ENCODE assay signal across 24 mouse cellular contexts in the genomic region with DNA sequence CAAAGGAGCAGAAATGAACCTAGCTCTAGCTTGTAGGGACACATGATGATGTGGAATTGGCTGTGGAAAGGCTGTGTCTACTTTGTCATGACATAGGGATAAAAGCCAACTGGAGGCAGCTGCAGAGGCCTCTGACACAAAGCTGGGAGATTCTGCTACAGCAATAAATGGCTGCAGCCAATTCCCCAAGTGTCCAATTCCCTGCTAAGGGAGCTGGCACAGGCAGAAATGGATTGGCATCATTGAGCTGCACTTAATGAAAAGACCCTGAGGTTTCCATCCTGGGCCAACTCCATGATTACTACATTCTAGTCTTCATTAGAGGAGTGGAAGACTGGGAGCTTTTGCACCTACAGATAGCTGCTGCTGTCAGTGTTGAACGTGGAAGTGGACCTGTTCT. TPM values are rescaled to one million over a fixed set of nuclear protein-coding genes. Genes with fewer than 3 reads are reported as not detected.
DNase-seq lines count a peak whose midpoint lies in the region; ATAC-seq and TF ChIP-seq lines count a peak whose summit lies in the region.
"Had no signal": no experiment of that assay in that cellular context is flagged by ENCODE, and none has a peak within 500 bp of the region (broad histone marks: within the 10 kb centered on the region; RNA-seq: fewer than 3 reads in every experiment).

No protein-coding gene starts in this region.

- ATAC-seq in forebrain, embryonic 14.5 days: no peak
- ATAC-seq in forebrain, embryonic 13.5 days: no peak
- ATAC-seq in hindbrain, embryonic 14.5 days (ENCODE audit: low FRiP score): no peak; the same call in 1 of the 2 replicates
- no peak for ATAC-seq in hindbrain, embryonic 11.5 days (ENCODE audit: low FRiP score)
- no peak for ATAC-seq in midbrain, postnatal 0 days (ENCODE audit: low FRiP score)
- ATAC-seq in hindbrain, embryonic 16.5 days: peak; percentile 48; the same call in 1 of the 2 replicates
- ATAC-seq: activated CD4-positive, CD25-positive, alpha-beta regulatory T cell, adult 4 months; intestine, postnatal 0 days; Patski had no signal

- 73% methylated on average over 1 of the region's 1 CpGs for WGBS in forebrain, embryonic 14.5 days
- WGBS in forebrain, embryonic 13.5 days: 82% methylated on average over 1 of the region's 1 CpGs
- WGBS in hindbrain, embryonic 14.5 days: 75% methylated on average over 1 of the region's 1 CpGs
- WGBS in hindbrain, embryonic 11.5 days: 71% methylated on average over 1 of the region's 1 CpGs
- 80% methylated on average over 1 of the region's 1 CpGs for WGBS in midbrain, postnatal 0 days
- WGBS in midbrain, embryonic 10.5 days: 82% methylated on average over 1 of the region's 1 CpGs
- 75% methylated on average over 1 of the region's 1 CpGs for WGBS in hindbrain, embryonic 16.5 days

- TF ChIP-seq CTCF in midbrain, postnatal 0 days (IDR thresholded peaks at IDR 0.05): no peak

- no peaks in the 10 kb centered on the region for H3K27me3 ChIP-seq in forebrain, embryonic 14.5 days (replicated peaks; ENCODE audit: control insufficient read depth, insufficient read depth, low read length)
- H3K27me3 ChIP-seq in forebrain, embryonic 13.5 days: no peaks in the 10 kb centered on the region
- H3K27me3 ChIP-seq in hindbrain, embryonic 14.5 days (ENCODE audit: control insufficient read depth, insufficient read depth, low read length): no peaks in the 10 kb centered on the region
- no peaks in the 10 kb centered on the region for H3K27me3 ChIP-seq in hindbrain, embryonic 11.5 days (ENCODE audit: control insufficient read depth, insufficient read depth, low read length)
- H3K27me3 ChIP-seq in midbrain, postnatal 0 days (ENCODE audit: insufficient read depth, low read length): no peaks in the 10 kb centered on the region
- no peaks in the 10 kb centered on the region; the same call in 1 of the 2 replicates for H3K27me3 ChIP-seq in midbrain, embryonic 10.5 days (ENCODE audit: low read depth, poor library complexity, severe bottlenecking)
- H3K27me3 ChIP-seq in hindbrain, embryonic 16.5 days (replicated peaks; ENCODE audit: control insufficient read depth, insufficient read depth, low read length): no peaks in the 10 kb centered on the region
- H3K27me3 ChIP-seq: CH12.LX; heart, embryonic 13.5 days had no signal

- no peak overlapping the region for H3K4me2 ChIP-seq in forebrain, embryonic 14.5 days (ENCODE audit: low read length)
- no peak overlapping the region for H3K4me2 ChIP-seq in forebrain, embryonic 13.5 days
- H3K4me2 ChIP-seq in hindbrain, embryonic 14.5 days (replicated peaks): no peak overlapping the region
- no peak overlapping the region for H3K4me2 ChIP-seq in hindbrain, embryonic 11.5 days (replicated peaks; ENCODE audit: low read depth, low read length)
- no peak overlapping the region for H3K4me2 ChIP-seq in midbrain, postnatal 0 days (ENCODE audit: low read depth, low read length, poor library complexity, severe bottlenecking)
- no peak overlapping the region for H3K4me2 ChIP-seq in hindbrain, embryonic 16.5 days (ENCODE audit: low read length)
- H3K4me2 ChIP-seq: heart, embryonic 13.5 days had no signal

- H3K9me3 ChIP-seq in forebrain, embryonic 14.5 days (replicated peaks; ENCODE audit: control insufficient read depth, low read length): no peaks in the 10 kb centered on the region
- no peaks in the 10 kb centered on the region for H3K9me3 ChIP-seq in forebrain, embryonic 13.5 days (replicated peaks)
- H3K9me3 ChIP-seq in hindbrain, embryonic 14.5 days (ENCODE audit: control insufficient read depth, low read length): no peaks in the 10 kb centered on the region
- H3K9me3 ChIP-seq in hindbrain, embryonic 11.5 days (ENCODE audit: control insufficient read depth, low read length): no peaks in the 10 kb centered on the region
- no peaks in the 10 kb centered on the region for H3K9me3 ChIP-seq in midbrain, postnatal 0 days (ENCODE audit: low read length)
- H3K9me3 ChIP-seq in midbrain, embryonic 10.5 days (replicated peaks): no peaks in the 10 kb centered on the region
- H3K9me3 ChIP-seq in hindbrain, embryonic 16.5 days (ENCODE audit: control insufficient read depth, low read length): no peaks in the 10 kb centered on the region
- H3K9me3 ChIP-seq: embryonic facial prominence, embryonic 10.5 days; heart, embryonic 13.5 days had no signal

- no peak overlapping the region for H3K9ac ChIP-seq in forebrain, embryonic 14.5 days (ENCODE audit: low read length)
- no peak overlapping the region for H3K9ac ChIP-seq in forebrain, embryonic 13.5 days
- no peak overlapping the region for H3K9ac ChIP-seq in hindbrain, embryonic 14.5 days
- no peak overlapping the region for H3K9ac ChIP-seq in hindbrain, embryonic 11.5 days (ENCODE audit: low read depth, low read length)
- H3K9ac ChIP-seq in midbrain, postnatal 0 days (replicated peaks; ENCODE audit: low read length, poor library complexity, severe bottlenecking): no peak overlapping the region
- H3K9ac ChIP-seq in hindbrain, embryonic 16.5 days (ENCODE audit: low read depth, low read length): no peak overlapping the region
- H3K9ac ChIP-seq: heart, embryonic 13.5 days had no signal

- no peak overlapping the region for H3K4me3 ChIP-seq in forebrain, embryonic 14.5 days (ENCODE audit: low read depth, low read length)
- no peak overlapping the region for H3K4me3 ChIP-seq in forebrain, embryonic 13.5 days
- no peak overlapping the region for H3K4me3 ChIP-seq in hindbrain, embryonic 14.5 days (replicated peaks; ENCODE audit: low read length)
- no peak overlapping the region for H3K4me3 ChIP-seq in hindbrain, embryonic 11.5 days (ENCODE audit: low read depth, low read length)
- H3K4me3 ChIP-seq in midbrain, postnatal 0 days (ENCODE audit: low read depth, low read length): no peak overlapping the region
- H3K4me3 ChIP-seq in midbrain, embryonic 10.5 days: no peak overlapping the region
- no peak overlapping the region for H3K4me3 ChIP-seq in hindbrain, embryonic 16.5 days (ENCODE audit: low read length)
- H3K4me3 ChIP-seq: embryonic facial prominence, embryonic 10.5 days; heart, embryonic 13.5 days had no signal

- DNase-seq in forebrain, embryonic 14.5 days (ENCODE audit: low spot score): peak; percentile 35
- peak; percentile 36 for DNase-seq in hindbrain, embryonic 14.5 days (ENCODE audit: low spot score)
- no peak for DNase-seq in hindbrain, embryonic 11.5 days (ENCODE audit: low spot score)
- DNase-seq in midbrain, postnatal 0 days (ENCODE audit: low spot score): peak; percentile 72
- no peak for DNase-seq in midbrain, embryonic 10.5 days (ENCODE audit: low spot score)
- no peak for DNase-seq in yolk sac, embryonic 10.5 days (ENCODE audit: low spot score)
- DNase-seq: adrenal gland, adult 2 months; adrenal gland, postnatal 25 days; cerebellum, adult 8-10 months; gastrocnemius, postnatal 36 days; heart, adult 11 months; heart, postnatal 36 days; kidney, adult 8-10 months had no signal

- no peaks in the 10 kb centered on the region for H3K4me1 ChIP-seq in forebrain, embryonic 14.5 days (ENCODE audit: control insufficient read depth, insufficient read depth, low read length)
- H3K4me1 ChIP-seq in forebrain, embryonic 13.5 days: peaks cover 6% of the 10 kb centered on the region; the same call in 1 of the 2 replicates
- peaks cover 15% of the 10 kb centered on the region for H3K4me1 ChIP-seq in hindbrain, embryonic 14.5 days (replicated peaks; ENCODE audit: control insufficient read depth, insufficient read depth, low read length)
- no peaks in the 10 kb centered on the region for H3K4me1 ChIP-seq in hindbrain, embryonic 11.5 days (replicated peaks; ENCODE audit: control insufficient read depth, insufficient read depth, low read length)
- no peaks in the 10 kb centered on the region for H3K4me1 ChIP-seq in midbrain, postnatal 0 days (ENCODE audit: insufficient read depth, low read length)
- H3K4me1 ChIP-seq in midbrain, embryonic 10.5 days: peaks cover 9% of the 10 kb centered on the region
- peaks cover 5% of the 10 kb centered on the region for H3K4me1 ChIP-seq in hindbrain, embryonic 16.5 days (ENCODE audit: control insufficient read depth, insufficient read depth, low read depth, low read length)

- H3K36me3 ChIP-seq in forebrain, embryonic 14.5 days (ENCODE audit: control insufficient read depth, insufficient read depth, low read length): no peaks in the 10 kb centered on the region
- no peaks in the 10 kb centered on the region for H3K36me3 ChIP-seq in forebrain, embryonic 13.5 days (ENCODE audit: poor library complexity, severe bottlenecking)
- no peaks in the 10 kb centered on the region for H3K36me3 ChIP-seq in hindbrain, embryonic 14.5 days (replicated peaks; ENCODE audit: control insufficient read depth, insufficient read depth)
- H3K36me3 ChIP-seq in hindbrain, embryonic 11.5 days (ENCODE audit: control insufficient read depth, insufficient read depth, low read length): no peaks in the 10 kb centered on the region
- no peaks in the 10 kb centered on the region for H3K36me3 ChIP-seq in midbrain, postnatal 0 days (ENCODE audit: insufficient read depth, low read length)
- H3K36me3 ChIP-seq in midbrain, embryonic 10.5 days: no peaks in the 10 kb centered on the region
- H3K36me3 ChIP-seq in hindbrain, embryonic 16.5 days (ENCODE audit: control insufficient read depth, insufficient read depth, low read length): no peaks in the 10 kb centered on the region
- H3K36me3 ChIP-seq: embryonic facial prominence, embryonic 10.5 days had no signal

- H3K27ac ChIP-seq in forebrain, embryonic 14.5 days (ENCODE audit: low read depth, low read length): no peak overlapping the region
- no peak overlapping the region for H3K27ac ChIP-seq in forebrain, embryonic 13.5 days
- no peak overlapping the region for H3K27ac ChIP-seq in hindbrain, embryonic 14.5 days
- no peak overlapping the region for H3K27ac ChIP-seq in hindbrain, embryonic 11.5 days (ENCODE audit: low read depth, low read length)
- H3K27ac ChIP-seq in midbrain, postnatal 0 days (ENCODE audit: low read depth, low read length): no peak overlapping the region
- H3K27ac ChIP-seq in midbrain, embryonic 10.5 days (replicated peaks): no peak overlapping the region
- H3K27ac ChIP-seq in hindbrain, embryonic 16.5 days (ENCODE audit: low read depth, low read length): no peak overlapping the region
- H3K27ac ChIP-seq: embryonic facial prominence, embryonic 10.5 days; heart, embryonic 13.5 days had no signal

RNA-seq across cellular contexts. Expression of a gene that starts 44.8 kb away (rescaled TPM):
- not detected in 2 replicates for polyA plus RNA-seq in forebrain, embryonic 14.5 days (2014; fragmentation: Nextera tagmentation; extraction: Ambion mirVana)
- not detected in 2 replicates for polyA plus RNA-seq in forebrain, embryonic 13.5 days (2015; fragmentation: Nextera tagmentation; extraction: Ambion mirVana)
- not detected in 2 replicates for polyA plus RNA-seq in hindbrain, embryonic 14.5 days (2014; fragmentation: Nextera tagmentation; extraction: Ambion mirVana)
- not detected in 2 replicates for polyA plus RNA-seq in hindbrain, embryonic 11.5 days (2014; fragmentation: Nextera tagmentation; extraction: Ambion mirVana)
- total RNA-seq in midbrain, postnatal 0 days (2014; rRNA removed): not detected in 2 replicates
- not detected in 2 replicates for polyA plus RNA-seq in midbrain, postnatal 0 days (2015; fragmentation: Nextera tagmentation; extraction: Ambion mirVana)
- polyA plus RNA-seq in midbrain, embryonic 10.5 days (2016; fragmentation: Nextera tagmentation; extraction: Ambion mirVana): not detected in 2 replicates
- polyA plus RNA-seq in hindbrain, embryonic 16.5 days (2015; fragmentation: Nextera tagmentation; extraction: Ambion mirVana): not detected in 2 replicates
- total RNA-seq: adrenal gland, adult 2 months; adrenal gland, postnatal 25 days; CH12.LX; gastrocnemius, adult 8-10 months; gastrocnemius, postnatal 36 days; heart, postnatal 36 days had no signal
- polyA plus RNA-seq: activated CD4-positive, CD25-positive, alpha-beta regulatory T cell, adult 4 months; adrenal gland, adult 2 months; embryonic facial prominence, embryonic 10.5 days; embryonic facial prominence, embryonic 14.5 days; heart, embryonic 13.5 days; heart, postnatal 0 days; intestine, postnatal 0 days; Patski had no signal

Comparison
In these comparisons a context has a peak if more than half of its experiments do, and no peak if none do; other contexts are left out.
1. DNase-seq: peak in forebrain, embryonic 14.5 days (single experiment), hindbrain, embryonic 14.5 days (single experiment) and midbrain, postnatal 0 days (single experiment); none in hindbrain, embryonic 11.5 days (single experiment), midbrain, embryonic 10.5 days (single experiment) and yolk sac, embryonic 10.5 days (single experiment).